Mouse (Mus musculus) pancreas, adult 10 weeks (tissue): ENCODE results near the gene Styk1. TPM values are rescaled to one million over a fixed set of nuclear protein-coding genes. Genes with fewer than 3 reads are reported as not detected.

ENCODE experiments used
- polyA plus RNA-seq: library from polyadenylated mRNA; stranded (reverse); fragments of 350-450 nt; fragmentation: Illumina TruSeq; extraction: RNeasy Lipid Tissue Mini Kit (QIAGEN cat#74804); gene quantifications from one replicate; pipeline ENCODE4 v1.2.3, GENCODE M21; 2015; ENCODE audit warnings: low read depth, low replicate concordance; ENCODE audit not compliant: insufficient read depth

Gene Styk1
- polyA plus RNA-seq: 0.98 TPM

DNA sequence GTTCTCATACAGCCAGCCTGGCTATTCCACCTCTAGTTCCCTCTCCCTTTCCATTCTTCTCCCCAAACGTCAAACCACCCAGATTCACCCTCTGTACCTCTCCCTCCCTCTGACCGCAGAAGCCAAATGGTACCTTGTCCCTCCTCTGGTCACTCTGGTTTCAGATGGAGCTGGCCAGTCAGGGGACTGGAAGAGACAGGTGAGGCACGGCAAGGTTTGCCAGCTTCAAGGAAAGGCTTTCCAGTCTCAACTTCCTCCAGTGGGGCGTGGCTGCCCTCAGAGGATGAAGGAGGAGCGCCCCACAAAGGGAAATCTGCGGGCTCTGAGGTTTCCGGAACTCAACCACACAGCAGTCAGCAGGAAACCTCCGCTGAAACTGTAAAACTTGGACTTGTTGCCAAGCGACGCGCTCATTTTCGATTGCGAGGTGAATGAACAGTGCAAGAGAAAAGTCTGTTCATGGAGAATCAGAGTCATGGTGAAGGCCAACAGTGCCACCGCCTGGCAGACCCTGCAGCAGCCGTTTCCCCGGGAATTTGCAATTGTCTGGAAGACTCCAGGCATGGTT, at the start of gene Styk1:
TSS of gene Styk1 (minus strand) at position 246 of the 568 bp plus-strand sequence.

DNA sequence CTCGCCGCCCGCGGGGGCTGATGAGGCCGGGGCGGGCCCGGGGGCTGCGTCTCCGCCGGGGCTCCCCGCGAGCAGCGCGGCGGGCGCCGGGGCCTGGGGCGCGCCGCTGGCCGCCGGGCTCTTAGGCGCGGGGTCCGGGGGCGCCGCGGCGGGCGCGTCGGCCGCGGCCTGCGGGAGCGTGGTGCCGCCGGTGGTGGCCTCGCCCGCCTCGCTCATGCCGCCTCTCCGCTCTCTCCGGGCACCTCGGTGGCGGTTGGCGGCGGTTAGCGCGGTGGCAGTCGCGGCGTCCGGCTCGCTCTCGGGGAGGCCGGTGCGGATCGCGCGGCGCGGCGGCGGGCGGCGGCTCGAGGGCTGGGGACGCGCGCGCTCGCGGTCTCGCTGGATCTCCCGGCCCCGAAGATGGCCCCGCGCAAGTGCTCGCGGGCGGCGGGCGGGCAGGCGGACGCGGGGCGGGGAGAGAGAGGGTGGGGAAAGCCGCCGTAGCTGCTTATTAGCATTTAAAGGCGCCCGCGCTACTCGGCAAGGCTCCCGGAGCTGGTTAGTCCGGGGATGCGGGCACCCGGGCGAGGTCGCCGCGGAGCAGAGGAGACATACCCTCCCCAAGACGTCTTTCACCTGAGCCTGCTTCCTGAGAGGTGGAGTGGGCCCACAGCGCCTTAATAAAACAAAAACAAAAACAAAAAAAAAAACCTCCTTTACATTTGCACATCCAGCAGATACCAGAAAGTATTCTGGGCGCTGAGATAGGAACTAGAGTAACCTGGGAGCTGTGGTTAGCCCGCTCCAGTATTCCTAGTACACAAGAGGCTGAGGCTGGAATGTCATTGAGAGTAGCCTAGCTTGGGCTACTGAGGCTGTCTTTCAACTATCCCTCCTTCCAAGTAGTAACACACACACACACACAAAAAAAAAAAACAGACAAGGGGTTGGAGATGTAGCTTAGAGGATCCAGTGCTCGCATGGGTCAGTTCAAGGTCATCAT, 34.9 kb upstream of the Styk1 start, which contains the start of gene Ybx3:
TSS of gene Ybx3 (minus strand) at position 437 of the 982 bp plus-strand sequence.

GRCm38 (mm10) chr6:131292991-131293788, 60.2 kb downstream of the Styk1 start, which contains the start of gene Magohb:
TSS of gene Magohb (minus strand) at chr6:131293244.

Other genes with a start within 250 kb of the Styk1 start
- not detected for gene Klra2, start 106.2 kb downstream of the Styk1 start, polyA plus RNA-seq
- 1.7 TPM for gene Magohb, start 60.4 kb downstream of the Styk1 start, polyA plus RNA-seq
- 55.1 TPM for gene Ybx3, start 34.9 kb upstream of the Styk1 start, polyA plus RNA-seq
- gene 5430401F13Rik, start 132.8 kb upstream of the Styk1 start, polyA plus RNA-seq: not detected
- gene Gm6619, start 132.8 kb upstream of the Styk1 start, polyA plus RNA-seq: not detected